Mouse (Mus musculus) layer of hippocampus, postnatal 14 days (tissue): ENCODE results near the gene Hacl1. TPM values are rescaled to one million over a fixed set of nuclear protein-coding genes. Genes with fewer than 3 reads are reported as not detected.

Experiments
- total RNA-seq, 2 experiments: library from RNA; stranded (reverse); gene quantifications; 2 replicates each; pipeline ENCODE4 v1.2.3; 2021

Gene Hacl1
- total RNA-seq, 2 experiments from 2014 or later = 7.7 to 9.9 TPM

Other genes starting within 250 kb of the Hacl1 start
- 100 to 1,000 TPM; 137 to 160 TPM for gene Sh3bp5, start 205.2 kb downstream of the Hacl1 start, total RNA-seq
- 10 to 100 TPM; 12.6 to 13.0 TPM for gene Eaf1, start 146.9 kb downstream of the Hacl1 start, total RNA-seq
- 10 to 100 TPM; 27.6 to 28.5 TPM for gene Mettl6, start 146.2 kb downstream of the Hacl1 start, total RNA-seq
- gene Colq, start 49.9 kb downstream of the Hacl1 start, total RNA-seq = under 1 TPM; 0.32 to 0.43 TPM
- gene Gm49387, start 408 bp downstream of the Hacl1 start, total RNA-seq = not detected
- gene Btd, start 258 bp downstream of the Hacl1 start, total RNA-seq = 10 to 100 TPM; 11.0 to 11.2 TPM
- gene Ankrd28, start 189.4 kb upstream of the Hacl1 start, total RNA-seq = 10 to 100 TPM; 49.9 to 53.9 TPM